Mouse (Mus musculus): ENCODE results near the gene Gm20821. TPM values are rescaled to one million over a fixed set of nuclear protein-coding genes. Genes with fewer than 3 reads are reported as not detected.
"Not testable (repeated sequence)": the region's sequence is repeated elsewhere in the genome, so short reads cannot be mapped to it uniquely, and the experiment has no call there.

Gm20821 gene
- total RNA-seq (2017) = not detected in 2 replicates

DNA sequence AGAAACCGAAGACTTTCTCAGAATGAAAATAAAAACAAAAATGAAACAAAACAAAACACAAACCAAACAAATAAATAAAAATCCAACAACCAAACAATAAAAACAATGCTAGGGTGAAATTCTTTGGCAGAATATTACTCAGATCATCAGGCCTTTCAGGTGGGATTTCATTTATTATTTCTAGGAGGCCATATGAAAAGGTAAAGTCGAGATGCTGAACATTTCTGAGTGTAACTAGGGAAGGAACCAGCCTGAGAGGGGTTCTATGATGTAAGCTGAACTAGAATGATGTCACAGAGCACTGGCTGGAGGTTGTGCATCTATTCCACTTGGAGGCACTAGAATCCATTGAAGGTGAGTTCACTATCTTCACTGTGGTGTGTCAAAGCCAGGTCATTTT, at the start of gene Gm20821:
Gm20821 (plus strand) TSS at position 301 of the 400 bp plus-strand sequence.
- not testable (repeated sequence) for ATAC-seq (ENCODE audit: extremely low read depth, insufficient number of reproducible peaks, low FRiP score, poor library complexity, severe bottlenecking)

Data from neutrophil, adult 5-6 weeks (primary cell).